Mouse (Mus musculus): ENCODE results near the gene Vax2. TPM values are rescaled to one million over a fixed set of nuclear protein-coding genes. Genes with fewer than 3 reads are reported as not detected.
A peak's percentile ranks its signal among the peaks of the same experiment; 100 is the strongest.

The Vax2 gene
- polyA plus RNA-seq, 1 experiment from 2014 or later, result not detected

GRCm38 (mm10) chr6:83704701-83705100, 6.4 kb upstream of the Vax2 start:
- no peak overlapping the region for H3K4me3 ChIP-seq (ENCODE audit: low read depth, low read length)
- H3K27ac ChIP-seq (ENCODE audit: low read length), result no peak overlapping the region
- 23% methylated on average over 5 of the region's 5 CpGs for WGBS (ENCODE audit: insufficient replicate concordance)
- H3K36me3 ChIP-seq (ENCODE audit: control insufficient read depth, insufficient read depth), result no peaks in the 10 kb centered on the region
- H3K27me3 ChIP-seq (ENCODE audit: control insufficient read depth, insufficient read depth, low read depth, low read length), result peaks cover 92% of the 10 kb centered on the region
- H3K9ac ChIP-seq (ENCODE audit: low read depth, low read length), result no peak overlapping the region
- no peaks in the 10 kb centered on the region for H3K9me3 ChIP-seq (replicated peaks; ENCODE audit: control insufficient read depth, low read length)
- ATAC-seq (ENCODE audit: low read depth), result no peak
- H3K4me1 ChIP-seq (ENCODE audit: control insufficient read depth, low read depth, low read length), result no peaks in the 10 kb centered on the region
- no peak overlapping the region for H3K4me2 ChIP-seq (ENCODE audit: low read depth, low read length)

GRCm38 (mm10) chr6:83707738-83708510, 3.1 kb upstream of the Vax2 start:
- no peak for ATAC-seq (ENCODE audit: low read depth)
- H3K36me3 ChIP-seq (ENCODE audit: control insufficient read depth, insufficient read depth), result no peaks in the 10 kb centered on the region
- H3K4me2 ChIP-seq (ENCODE audit: low read depth, low read length), result no peak overlapping the region
- no peak overlapping the region for H3K27ac ChIP-seq (ENCODE audit: low read length)
- no peak overlapping the region for H3K4me3 ChIP-seq (ENCODE audit: low read depth, low read length)
- H3K9me3 ChIP-seq (replicated peaks; ENCODE audit: control insufficient read depth, low read length), result no peaks in the 10 kb centered on the region
- 7% methylated on average over 6 of the region's 6 CpGs for WGBS (ENCODE audit: insufficient replicate concordance)
- H3K27me3 ChIP-seq (ENCODE audit: control insufficient read depth, insufficient read depth, low read depth, low read length), result peaks cover 98% of the 10 kb centered on the region
- H3K9ac ChIP-seq (ENCODE audit: low read depth, low read length), result no peak overlapping the region
- peaks cover 3% of the 10 kb centered on the region; the same call in 1 of the 2 replicates for H3K4me1 ChIP-seq (ENCODE audit: control insufficient read depth, low read depth, low read length)

- H3K9ac ChIP-seq (ENCODE audit: low read depth, low read length), result no peak overlapping the region
- peak; percentile 19; the same call in 1 of the 2 replicates for ATAC-seq (ENCODE audit: low read depth)
- peaks cover 99% of the 10 kb centered on the region for H3K27me3 ChIP-seq (ENCODE audit: control insufficient read depth, insufficient read depth, low read depth, low read length)
- H3K4me1 ChIP-seq (ENCODE audit: control insufficient read depth, low read depth, low read length), result peaks cover 3% of the 10 kb centered on the region; the same call in 1 of the 2 replicates
- H3K36me3 ChIP-seq (ENCODE audit: control insufficient read depth, insufficient read depth), result no peaks in the 10 kb centered on the region
- no peaks in the 10 kb centered on the region for H3K9me3 ChIP-seq (replicated peaks; ENCODE audit: control insufficient read depth, low read length)
- no peak overlapping the region for H3K27ac ChIP-seq (ENCODE audit: low read length)
- 2% methylated on average over 32 of the region's 32 CpGs for WGBS (ENCODE audit: insufficient replicate concordance)
- peak overlapping the region; percentile 49 for H3K4me2 ChIP-seq (ENCODE audit: low read depth, low read length)
- H3K4me3 ChIP-seq (ENCODE audit: low read depth, low read length), result peak overlapping the region; percentile 43
Observed at GRCm38 (mm10) chr6:83710361-83711066, 550 bp upstream of the Vax2 start.

- no peak for ATAC-seq (ENCODE audit: low read depth)
- no peak overlapping the region for H3K4me2 ChIP-seq (ENCODE audit: low read depth, low read length)
- H3K9ac ChIP-seq (ENCODE audit: low read depth, low read length), result no peak overlapping the region
- no peaks in the 10 kb centered on the region for H3K9me3 ChIP-seq (replicated peaks; ENCODE audit: control insufficient read depth, low read length)
- H3K27ac ChIP-seq (ENCODE audit: low read length), result no peak overlapping the region
- WGBS (ENCODE audit: insufficient replicate concordance), result 6% methylated on average over 45 of the region's 45 CpGs
- peaks cover 3% of the 10 kb centered on the region; the same call in 1 of the 2 replicates for H3K4me1 ChIP-seq (ENCODE audit: control insufficient read depth, low read depth, low read length)
- no peak overlapping the region for H3K4me3 ChIP-seq (ENCODE audit: low read depth, low read length)
- no peaks in the 10 kb centered on the region for H3K36me3 ChIP-seq (ENCODE audit: control insufficient read depth, insufficient read depth)
- H3K27me3 ChIP-seq (ENCODE audit: control insufficient read depth, insufficient read depth, low read depth, low read length), result peaks cover 99% of the 10 kb centered on the region
Observed at GRCm38 (mm10) chr6:83711725-83712475, 836 bp downstream of the Vax2 start.

GRCm38 (mm10) chr6:83713271-83714136, 2.4 kb downstream of the Vax2 start:
- H3K4me1 ChIP-seq (ENCODE audit: control insufficient read depth, low read depth, low read length), result peaks cover 3% of the 10 kb centered on the region; the same call in 1 of the 2 replicates

GRCm38 (mm10) chr6:83714221-83715123, 3.4 kb downstream of the Vax2 start:
- Histone ChIP-seq H3K27me3 (ENCODE audit: control insufficient read depth, insufficient read depth, low read depth, low read length) (peaks cover 97% of the 10 kb centered on the region), H3K4me1 (ENCODE audit: control insufficient read depth, low read depth, low read length) (peaks cover 3% of the 10 kb centered on the region; the same call in 1 of the 2 replicates), H3K27ac (ENCODE audit: low read length) (no peak overlapping the region), H3K9ac (ENCODE audit: low read depth, low read length) (no peak overlapping the region), H3K9me3 (replicated peaks; ENCODE audit: control insufficient read depth, low read length) (no peaks in the 10 kb centered on the region), H3K36me3 (ENCODE audit: control insufficient read depth, insufficient read depth) (no peaks in the 10 kb centered on the region), H3K4me2 (ENCODE audit: low read depth, low read length) (no peak overlapping the region), H3K4me3 (ENCODE audit: low read depth, low read length) (no peak overlapping the region)
- ATAC-seq (ENCODE audit: low read depth), result no peak
- WGBS (ENCODE audit: insufficient replicate concordance), result 3% methylated on average over 34 of the region's 34 CpGs

More at GRCm38 (mm10) chr6:83713271-83714136, 2.4 kb downstream of the Vax2 start:
- ATAC-seq (ENCODE audit: low read depth), result no peak
- 7% methylated on average over 12 of the region's 12 CpGs for WGBS (ENCODE audit: insufficient replicate concordance)
- Histone ChIP-seq H3K4me2 (ENCODE audit: low read depth, low read length) (no peak overlapping the region), H3K9me3 (replicated peaks; ENCODE audit: control insufficient read depth, low read length) (no peaks in the 10 kb centered on the region), H3K27ac (ENCODE audit: low read length) (no peak overlapping the region), H3K9ac (ENCODE audit: low read depth, low read length) (no peak overlapping the region), H3K27me3 (ENCODE audit: control insufficient read depth, insufficient read depth, low read depth, low read length) (peaks cover 99% of the 10 kb centered on the region), H3K4me3 (ENCODE audit: low read depth, low read length) (no peak overlapping the region), H3K36me3 (ENCODE audit: control insufficient read depth, insufficient read depth) (no peaks in the 10 kb centered on the region)

- no peak for ATAC-seq (ENCODE audit: low read depth)
- no peaks in the 10 kb centered on the region for H3K36me3 ChIP-seq (ENCODE audit: control insufficient read depth, insufficient read depth)
- H3K27me3 ChIP-seq (ENCODE audit: control insufficient read depth, insufficient read depth, low read depth, low read length), result peaks cover 92% of the 10 kb centered on the region
- WGBS (ENCODE audit: insufficient replicate concordance), result 3% methylated on average over 30 of the region's 30 CpGs
- H3K9me3 ChIP-seq (replicated peaks; ENCODE audit: control insufficient read depth, low read length), result no peaks in the 10 kb centered on the region
- no peak overlapping the region for H3K4me3 ChIP-seq (ENCODE audit: low read depth, low read length)
- H3K9ac ChIP-seq (ENCODE audit: low read depth, low read length), result no peak overlapping the region
- peaks cover 3% of the 10 kb centered on the region; the same call in 1 of the 2 replicates for H3K4me1 ChIP-seq (ENCODE audit: control insufficient read depth, low read depth, low read length)
- no peak overlapping the region for H3K27ac ChIP-seq (ENCODE audit: low read length)
- H3K4me2 ChIP-seq (ENCODE audit: low read depth, low read length), result no peak overlapping the region
Observed at GRCm38 (mm10) chr6:83715461-83716196, 4.6 kb downstream of the Vax2 start.

Measured in liver, embryonic 16.5 days (tissue).